Mouse (Mus musculus) cerebellum, adult 11-12 months (tissue): ENCODE data around the gene Plscr1.

ENCODE experiments used
- DNase-seq: peaks from one replicate; pipeline ENCODE4 v3.0.0; 2022

Gene Plscr1

GRCm38 (mm10) chr9:92309077-92309476, 59.5 kb downstream of the Plscr1 start, which contains the start of gene 1700057G04Rik:
TSS of gene 1700057G04Rik (plus strand) at chr9:92309377.
- no peak for DNase-seq

- DNase-seq, result no peak
Observed at GRCm38 (mm10) chr9:92316791-92317190, 67.2 kb downstream of the Plscr1 start.
